Mouse (Mus musculus) MEL (cell line): Measurements from ENCODE around the gene Spi1. TPM values are rescaled to one million over a fixed set of nuclear protein-coding genes. Genes with fewer than 3 reads are reported as not detected.

Source experiments
- DNase-seq: peaks from one replicate; pipeline ENCODE4 v3.0.0; 2011; ENCODE audit warnings: low read depth, low spot score
- H3K27ac ChIP-seq: 2 replicates; pipeline ENCODE4 v1.5.1; 2012; ENCODE audit warnings: low read depth, mild to moderate bottlenecking, control low read depth, low read length, moderate library complexity; ENCODE audit not compliant: control insufficient read depth
- H3K27me3 ChIP-seq, 2 experiments: fragments of 150-350 bp in 1 of 2; sonication (generic) in 1 of 2; 2 replicates each; pipeline ENCODE4 v1.6.1; 2012; ENCODE audit warnings: low read length in 2 of 2, mild to moderate bottlenecking in 2 of 2, improper control_type of control experiment in 1 of 2, moderate library complexity in 1 of 2; ENCODE audit not compliant: insufficient read depth in 2 of 2, control insufficient read depth in 1 of 2
- H3K36me3 ChIP-seq, 2 experiments: 2 replicates each; pipeline ENCODE4 v1.6.1; 2012 to 2014; ENCODE audit warnings: low read length in 2 of 2, improper control_type of control experiment in 1 of 2, inconsistent platforms in 1 of 2, mild to moderate bottlenecking in 1 of 2; ENCODE audit not compliant: insufficient read depth in 2 of 2, control insufficient read depth in 1 of 2
- H3K4me1 ChIP-seq, 2 experiments: fragments of 150-350 bp in 1 of 2; sonication (generic) in 1 of 2; 2 replicates each; pipeline ENCODE4 v1.6.1; 2012; ENCODE audit warnings: low read length in 2 of 2, improper control_type of control experiment in 1 of 2, mild to moderate bottlenecking in 1 of 2; ENCODE audit not compliant: insufficient read depth in 2 of 2, control insufficient read depth in 1 of 2
- H3K4me3 ChIP-seq, 2 experiments: fragments of 150-350 bp in 1 of 2; sonication (generic) in 1 of 2; 2 replicates each; pipeline ENCODE4 v1.5.1; 2012; ENCODE audit warnings: low read depth in 2 of 2, low read length in 2 of 2, mild to moderate bottlenecking in 2 of 2, moderate library complexity in 2 of 2, control low read depth in 1 of 2, improper control_type of control experiment in 1 of 2; ENCODE audit not compliant: control insufficient read depth in 1 of 2, insufficient read depth in 1 of 2
- H3K79me2 ChIP-seq: 2 replicates; pipeline ENCODE4 v1.6.1; 2012; ENCODE audit warnings: mild to moderate bottlenecking, low read length, moderate library complexity; ENCODE audit not compliant: control insufficient read depth, poor library complexity, insufficient read depth
- H3K9ac ChIP-seq: 2 replicates; pipeline ENCODE4 v1.6.1; 2012; ENCODE audit warnings: low read depth, mild to moderate bottlenecking, control low read depth, low read length, moderate library complexity; ENCODE audit not compliant: control insufficient read depth, poor library complexity, severe bottlenecking
- H3K9me3 ChIP-seq: fragments of 150-350 bp; sonication (generic); replicated peaks from 2 replicates; pipeline ENCODE4 v1.6.1; 2012; ENCODE audit warnings: mild to moderate bottlenecking, low read length, improper control_type of control experiment, moderate library complexity; ENCODE audit not compliant: insufficient read depth
- BHLHE40 ChIP-seq: IDR thresholded peaks from 2 replicates; pipeline ENCODE4 v1.6.1; 2012; ENCODE audit warnings: low read depth, mild to moderate bottlenecking, inconsistent platforms, low read length, improper control_type of control experiment, borderline replicate concordance
- CHD2 ChIP-seq: IDR thresholded peaks from 2 replicates; pipeline ENCODE4 v1.6.1; 2011; ENCODE audit warnings: low read length, improper control_type of control experiment
- CTCF ChIP-seq, 3 experiments: IDR thresholded peaks in 2 of 3; conservative IDR thresholded peaks in 1 of 3; 2 replicates each; pipeline ENCODE4 v1.5.1; 2011 to 2012; ENCODE audit warnings: low read length in 3 of 3, low read depth in 2 of 3, mild to moderate bottlenecking in 2 of 3, improper control_type of control experiment in 1 of 3, inconsistent platforms in 1 of 3, mixed read lengths in 1 of 3, moderate library complexity in 1 of 3; ENCODE audit not compliant: control insufficient read depth in 1 of 3, insufficient read depth in 1 of 3, poor library complexity in 1 of 3, severe bottlenecking in 1 of 3
- ELF1 ChIP-seq: IDR thresholded peaks from 2 replicates; pipeline ENCODE4 v1.6.1; 2014; ENCODE audit warnings: low read depth, mild to moderate bottlenecking, inconsistent platforms, low read length, improper control_type of control experiment, moderate library complexity
- ETS1 ChIP-seq: IDR thresholded peaks from 2 replicates; pipeline ENCODE4 v1.6.1; 2012; ENCODE audit warnings: low read depth, mild to moderate bottlenecking, inconsistent platforms, low read length, improper control_type of control experiment, moderate library complexity
- GABPA ChIP-seq: IDR thresholded peaks from 2 replicates; pipeline ENCODE4 v1.6.1; 2012; ENCODE audit warnings: low read depth, mild to moderate bottlenecking, inconsistent platforms, low read length, improper control_type of control experiment, moderate library complexity
- GATA1 ChIP-seq: IDR thresholded peaks from 2 replicates; pipeline ENCODE4 v1.6.1; 2011; ENCODE audit warnings: low read depth, low read length, improper control_type of control experiment
- JUND ChIP-seq: IDR thresholded peaks from 2 replicates; pipeline ENCODE4 v1.6.1; 2011; ENCODE audit warnings: low read depth, mild to moderate bottlenecking, improper control_type of control experiment, low read length
- MAZ ChIP-seq: IDR thresholded peaks from 2 replicates; pipeline ENCODE4 v1.6.1; 2012; ENCODE audit warnings: low read depth, mild to moderate bottlenecking, inconsistent platforms, low read length, improper control_type of control experiment
- MEF2A ChIP-seq: IDR thresholded peaks from 2 replicates; pipeline ENCODE4 v1.6.1; 2014; ENCODE audit warnings: low read depth, mild to moderate bottlenecking, inconsistent platforms, low read length, improper control_type of control experiment; ENCODE audit not compliant: poor library complexity, insufficient replicate concordance, severe bottlenecking; ENCODE audit errors: extremely low read depth
- MYC ChIP-seq: IDR thresholded peaks from 2 replicates; pipeline ENCODE4 v1.6.1; 2011; ENCODE audit warnings: low read depth, mild to moderate bottlenecking, low read length, improper control_type of control experiment, moderate library complexity
- NELFE ChIP-seq: IDR thresholded peaks from 2 replicates; pipeline ENCODE4 v1.6.1; 2011; ENCODE audit warnings: low read depth, low read length, improper control_type of control experiment
- NRF1 ChIP-seq: IDR thresholded peaks from 2 replicates; pipeline ENCODE4 v1.6.1; 2014; ENCODE audit warnings: low read depth, mild to moderate bottlenecking, inconsistent platforms, low read length, improper control_type of control experiment, moderate library complexity; ENCODE audit not compliant: poor library complexity, insufficient read depth, severe bottlenecking
- POLR2A ChIP-seq, 2 experiments: IDR thresholded peaks; 2 replicates each; pipeline ENCODE4 v1.6.1; 2011 to 2012; ENCODE audit warnings: low read length in 2 of 2, mild to moderate bottlenecking in 2 of 2, control low read depth in 1 of 2, improper control_type of control experiment in 1 of 2, low read depth in 1 of 2, moderate library complexity in 1 of 2; ENCODE audit not compliant: control insufficient read depth in 1 of 2, insufficient read depth in 1 of 2, poor library complexity in 1 of 2
- POLR2AphosphoS2 ChIP-seq: IDR thresholded peaks from 2 replicates; pipeline ENCODE4 v1.6.1; 2011; ENCODE audit warnings: low read length, improper control_type of control experiment
- POLR2AphosphoS5 ChIP-seq: IDR thresholded peaks from 2 replicates; pipeline ENCODE4 v1.6.1; 2012; ENCODE audit warnings: low read depth, borderline replicate concordance, mild to moderate bottlenecking, inconsistent platforms, low read length, moderate library complexity, mixed read lengths
- RAD21 ChIP-seq: IDR thresholded peaks from 2 replicates; pipeline ENCODE4 v1.6.1; 2011; ENCODE audit warnings: mild to moderate bottlenecking, low read depth, low read length, improper control_type of control experiment
- TAL1 ChIP-seq: IDR thresholded peaks from 2 replicates; pipeline ENCODE4 v1.6.1; 2012; ENCODE audit warnings: mild to moderate bottlenecking, inconsistent platforms, low read length, moderate library complexity, mixed read lengths
- TBP ChIP-seq: IDR thresholded peaks from 2 replicates; pipeline ENCODE4 v1.8.0; 2011; ENCODE audit warnings: low read depth, low read length, improper control_type of control experiment
- UBTF ChIP-seq: IDR thresholded peaks from 2 replicates; pipeline ENCODE4 v1.6.1; 2012; ENCODE audit warnings: low read depth, mild to moderate bottlenecking, inconsistent platforms, low read length, improper control_type of control experiment, moderate library complexity, borderline replicate concordance; ENCODE audit not compliant: insufficient read depth
- USF1 ChIP-seq: IDR thresholded peaks from 2 replicates; pipeline ENCODE4 v1.6.1; 2014; ENCODE audit warnings: low read depth, mild to moderate bottlenecking, inconsistent platforms, low read length, improper control_type of control experiment, moderate library complexity
- USF2 ChIP-seq, 2 experiments: IDR thresholded peaks; 2 replicates each; pipeline ENCODE4 v1.6.1; 2011 to 2012; ENCODE audit warnings: improper control_type of control experiment in 2 of 2, low read length in 2 of 2, borderline replicate concordance in 1 of 2, inconsistent platforms in 1 of 2, low read depth in 1 of 2, mild to moderate bottlenecking in 1 of 2; ENCODE audit not compliant: insufficient read depth in 1 of 2
- polyA plus RNA-seq, 2 experiments: library from polyadenylated mRNA; stranded (reverse) in 1 of 2; unstranded in 1 of 2; fragments of >175 nt in 1 of 2; fragments of >200 nt in 1 of 2; gene quantifications; 2 replicates each; pipeline versions ENCODE4 v1.2.1 to v1.2.4; 2012; ENCODE audit warnings: low replicate concordance in 2 of 2, low read depth in 1 of 2; ENCODE audit not compliant: insufficient read length in 2 of 2, insufficient read depth in 1 of 2, missing spikeins in 1 of 2
- total RNA-seq: library from RNA; depleted of rRNA; stranded (reverse); fragments of 300-350 nt; gene quantifications from 2 replicates; pipeline ENCODE4 v1.2.3, GENCODE M21; 2012

The Spi1 gene
- total and polyA plus RNA-seq, 3 experiments, result 95.9 to 142 (median 129) TPM

- DNase-seq, result no peak
- TF ChIP-seq JUND (no peak), USF1 (no peak), ELF1 (no peak), GATA1 (no peak), MEF2A (no peak), TBP (no peak), CHD2 (no peak), NELFE (no peak), RAD21 (no peak), ETS1 (no peak), MYC (no peak), BHLHE40 (no peak), USF2 (IDR thresholded peaks at IDR 0.05; ENCODE audit: borderline replicate concordance in 1 of 2, insufficient read depth in 1 of 2, low read depth in 1 of 2, low read length in 2 of 2) (no peak), GABPA (no peak), UBTF (no peak), POLR2A (IDR thresholded peaks at IDR 0.05; ENCODE audit: control insufficient read depth in 1 of 2, insufficient read depth in 1 of 2, low read depth in 1 of 2, low read length in 2 of 2, poor library complexity in 1 of 2) (no peak), MAZ (no peak), CTCF (IDR thresholded peaks at IDR 0.05 in 2 of 3, conservative IDR thresholded peaks at IDR 0.05 in 1 of 3; ENCODE audit: control insufficient read depth in 1 of 3, insufficient read depth in 1 of 3, low read depth in 2 of 3, low read length in 3 of 3, poor library complexity in 1 of 3, severe bottlenecking in 1 of 3) (no peak)
- TF ChIP-seq, all 39 proteins: peak for 0
- peaks cover 3 to 6% of the 10 kb centered on the region in 2 experiments for H3K4me1 ChIP-seq
- no peaks in the 10 kb centered on the region for H3K27me3 ChIP-seq
- no peak overlapping the region for H3K4me3 ChIP-seq
- no peak overlapping the region for H3K27ac ChIP-seq
- H3K9me3 ChIP-seq, result no peaks in the 10 kb centered on the region
- H3K9ac ChIP-seq, result no peak overlapping the region
- H3K36me3 ChIP-seq, result peaks cover 0 to 5% of the 10 kb centered on the region in 2 experiments; a peak in 2 of 4 replicates
- no peaks in the 10 kb centered on the region for H3K79me2 ChIP-seq
Measured at GRCm38 (mm10) chr2:91077957-91078313, 4.3 kb upstream of the Spi1 start.

GRCm38 (mm10) chr2:91078314-91079025 is 3.7 kb upstream of the Spi1 start:
- Histone ChIP-seq H3K4me1 (peaks cover 5 to 11% of the 10 kb centered on the region in 2 experiments), H3K79me2 (no peaks in the 10 kb centered on the region), H3K27ac (no peak overlapping the region), H3K27me3 (no peaks in the 10 kb centered on the region), H3K4me3 (peak overlapping the region; percentile 52 to 62), H3K9me3 (no peaks in the 10 kb centered on the region), H3K9ac (peak overlapping the region; percentile 62)
- TF ChIP-seq NRF1, result no peak
- TF ChIP-seq NELFE, result no peak
- no peak for TF ChIP-seq ELF1
- TF ChIP-seq TAL1, result no peak
- no peak for TF ChIP-seq POLR2AphosphoS2
- peak; percentile 71; the same call in 1 of the 2 replicates for TF ChIP-seq POLR2AphosphoS5
- TF ChIP-seq, all 39 proteins: peak for 1
- DNase-seq, result no peak
- peaks cover 0 to 6% of the 10 kb centered on the region in 2 experiments; a peak in 2 of 4 replicates for H3K36me3 ChIP-seq
